Mouse (Mus musculus): ENCODE measurements around the gene Rnf7. TPM values are rescaled to one million over a fixed set of nuclear protein-coding genes. Genes with fewer than 3 reads are reported as not detected.
A peak's percentile ranks its signal among the peaks of the same experiment; 100 is the strongest.

The Rnf7 gene
- polyA plus RNA-seq, 1 experiment from 2014 or later = 275 TPM

DNA sequence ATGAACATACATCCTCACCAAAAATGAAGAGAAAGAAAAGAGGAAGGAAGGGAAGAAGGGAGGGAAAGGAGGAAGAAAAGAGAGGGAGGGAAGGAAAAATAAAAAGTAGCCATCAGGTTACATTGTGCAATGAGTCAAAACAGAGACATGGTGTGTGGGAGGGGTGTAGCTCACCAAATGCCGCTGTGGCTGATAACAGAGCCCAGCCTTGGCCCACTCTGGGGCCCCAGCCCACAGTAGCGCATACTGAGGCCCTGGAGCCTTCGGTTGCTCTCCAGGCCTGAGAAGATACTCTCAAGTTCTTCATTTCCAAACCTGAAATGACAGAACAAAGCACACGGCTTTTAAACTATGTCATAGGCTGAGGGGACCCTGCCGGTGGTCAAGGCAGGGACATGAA is 35.8 kb upstream of the Rnf7 start:
- no peaks in the 10 kb centered on the region for H3K36me3 ChIP-seq (ENCODE audit: control insufficient read depth, insufficient read depth, low read length)
- WGBS = 86% methylated on average over 5 of the region's 5 CpGs
- no peaks in the 10 kb centered on the region for H3K27me3 ChIP-seq (ENCODE audit: control insufficient read depth, insufficient read depth, low read length)
- no peak overlapping the region for H3K4me2 ChIP-seq (ENCODE audit: low read depth, severe bottlenecking)
- H3K4me3 ChIP-seq (ENCODE audit: low read depth, low read length) = no peak overlapping the region
- DNase-seq (ENCODE audit: low spot score) (no peak), ATAC-seq (ENCODE audit: insufficient number of reproducible peaks, low FRiP score, low TSS enrichment, low read depth) (no peak)
- 0 out of 2 replicates have a peak, but pooled peaks cover 2% of the 10 kb centered on the region for H3K4me1 ChIP-seq (ENCODE audit: control insufficient read depth, insufficient read depth, low read length)
- no peak overlapping the region for H3K9ac ChIP-seq (ENCODE audit: low read length)
- no peaks in the 10 kb centered on the region for H3K9me3 ChIP-seq (ENCODE audit: control insufficient read depth, low read length)
- H3K27ac ChIP-seq (replicated peaks; ENCODE audit: low read depth, low read length) = no peak overlapping the region

DNA sequence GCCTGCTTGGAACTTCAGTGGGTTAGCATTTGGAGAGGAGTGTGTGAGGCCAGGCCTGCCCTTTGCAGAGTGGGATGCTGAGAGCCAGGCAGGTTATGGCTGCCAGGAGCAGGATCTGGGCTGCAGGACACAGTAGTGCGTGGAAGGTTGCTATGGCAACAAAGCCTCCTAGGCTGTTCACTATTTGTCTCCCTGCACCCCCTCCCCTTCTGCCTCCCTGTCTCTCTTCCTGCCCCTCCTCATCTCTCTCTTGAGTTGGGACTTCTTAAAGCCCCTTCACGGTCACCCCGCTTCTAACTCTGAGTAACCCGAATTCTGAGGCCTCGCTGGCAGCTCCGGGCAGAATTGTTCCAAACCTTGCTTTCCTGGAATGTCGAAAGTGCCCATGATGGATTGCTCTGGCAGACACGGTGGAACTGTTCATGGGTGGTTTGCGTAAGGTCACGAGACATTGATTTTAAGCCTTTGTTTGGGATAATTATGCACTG is 27.6 kb upstream of the Rnf7 start:
- H3K4me2 ChIP-seq (ENCODE audit: low read depth, severe bottlenecking) = peak overlapping the region; percentile 12; the same call in 1 of the 2 replicates
- H3K27ac ChIP-seq (replicated peaks; ENCODE audit: low read depth, low read length) = 0 out of 2 replicates have a peak overlapping the region, but pooled peaks have one; percentile 43

DNA sequence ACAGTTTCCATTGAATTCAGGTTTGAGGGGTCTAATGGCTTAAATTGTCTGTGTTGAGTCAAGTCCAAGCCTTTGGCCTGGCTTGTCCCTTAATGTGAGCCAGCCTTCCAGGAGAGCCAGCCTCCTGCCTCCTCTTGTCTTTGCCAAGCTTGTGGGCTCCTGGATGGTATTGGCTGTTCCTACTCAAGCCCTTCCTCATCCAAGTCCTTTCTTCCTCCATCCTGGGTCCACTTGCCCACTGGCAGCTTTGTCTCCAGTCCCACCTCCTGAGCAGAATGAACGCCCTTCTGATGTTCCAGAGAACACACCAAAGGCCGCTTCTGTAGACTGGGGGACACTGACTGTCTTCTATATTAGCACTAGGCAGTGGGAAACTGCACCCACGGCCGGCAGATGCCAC is 26.7 kb upstream of the Rnf7 start:
- H3K4me2 ChIP-seq (ENCODE audit: low read depth, severe bottlenecking) = no peak overlapping the region
- no peaks in the 10 kb centered on the region for H3K9me3 ChIP-seq (ENCODE audit: control insufficient read depth, low read length)
- H3K27me3 ChIP-seq (ENCODE audit: control insufficient read depth, insufficient read depth, low read length) = no peaks in the 10 kb centered on the region
- H3K9ac ChIP-seq (ENCODE audit: low read length) = no peak overlapping the region
- H3K4me1 ChIP-seq (ENCODE audit: control insufficient read depth, insufficient read depth, low read length) = peaks cover 14% of the 10 kb centered on the region
- no peak for ATAC-seq (ENCODE audit: insufficient number of reproducible peaks, low FRiP score, low TSS enrichment, low read depth)
- 91% methylated on average over 4 of the region's 4 CpGs for WGBS
- H3K27ac ChIP-seq (replicated peaks; ENCODE audit: low read depth, low read length) = no peak overlapping the region
- no peak for DNase-seq (ENCODE audit: low spot score)
- no peaks in the 10 kb centered on the region for H3K36me3 ChIP-seq (ENCODE audit: control insufficient read depth, insufficient read depth, low read length)
- H3K4me3 ChIP-seq (ENCODE audit: low read depth, low read length) = no peak overlapping the region

More for the DNA sequence above, 27.6 kb upstream of the Rnf7 start:
- WGBS = 29% methylated on average over 10 of the region's 10 CpGs
- Histone ChIP-seq H3K36me3 (ENCODE audit: control insufficient read depth, insufficient read depth, low read length) (no peaks in the 10 kb centered on the region), H3K4me3 (ENCODE audit: low read depth, low read length) (no peak overlapping the region), H3K9me3 (ENCODE audit: control insufficient read depth, low read length) (no peaks in the 10 kb centered on the region), H3K4me1 (ENCODE audit: control insufficient read depth, insufficient read depth, low read length) (peaks cover 14% of the 10 kb centered on the region), H3K27me3 (ENCODE audit: control insufficient read depth, insufficient read depth, low read length) (no peaks in the 10 kb centered on the region), H3K9ac (ENCODE audit: low read length) (peak overlapping the region; percentile 30; the same call in 1 of the 2 replicates)
- DNase-seq (ENCODE audit: low spot score) (peak; percentile 69), ATAC-seq (ENCODE audit: insufficient number of reproducible peaks, low FRiP score, low TSS enrichment, low read depth) (peak; percentile 74; the same call in 1 of the 2 replicates)

DNA sequence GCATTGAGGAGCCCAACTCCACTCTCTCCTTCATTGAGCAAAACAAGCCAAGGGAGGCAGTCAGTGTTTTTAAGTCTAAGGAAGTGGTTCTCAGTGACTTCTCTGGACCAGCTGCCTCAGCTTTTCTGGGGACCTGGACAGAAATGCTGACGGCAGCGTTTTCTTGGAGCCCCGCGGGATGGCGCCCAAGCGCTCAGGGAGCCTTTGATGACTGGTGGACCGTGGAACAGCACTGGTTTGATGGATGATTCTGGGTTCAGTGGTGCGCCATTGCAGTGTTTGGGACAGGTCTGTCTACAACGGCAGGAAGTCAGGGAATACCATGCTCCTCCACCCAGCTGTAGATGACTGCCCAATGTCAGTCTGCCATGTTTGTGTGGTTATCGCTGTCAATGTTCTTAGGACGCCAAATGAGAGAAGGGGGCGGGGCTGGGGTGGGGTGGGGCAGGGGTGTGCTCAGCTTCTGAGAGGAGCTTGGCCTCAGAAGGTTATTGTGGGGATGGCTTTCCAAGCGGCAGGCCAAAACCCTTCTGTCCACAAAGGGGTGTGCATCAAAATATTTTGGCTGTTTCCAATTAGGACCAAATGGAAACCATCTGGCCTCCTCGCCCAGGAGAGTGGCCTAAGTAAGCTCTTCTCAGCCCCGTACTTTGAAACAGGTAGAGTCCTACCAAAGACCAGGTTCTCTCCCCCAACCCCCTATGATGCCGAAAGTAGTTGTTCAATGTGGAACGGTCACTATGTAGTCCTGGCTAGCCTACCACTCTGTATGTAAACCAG is 25.8 kb upstream of the Rnf7 start:
- Histone ChIP-seq H3K9ac (ENCODE audit: low read length) (no peak overlapping the region), H3K4me3 (ENCODE audit: low read depth, low read length) (no peak overlapping the region), H3K36me3 (ENCODE audit: control insufficient read depth, insufficient read depth, low read length) (no peaks in the 10 kb centered on the region), H3K27me3 (ENCODE audit: control insufficient read depth, insufficient read depth, low read length) (no peaks in the 10 kb centered on the region), H3K4me2 (ENCODE audit: low read depth, severe bottlenecking) (no peak overlapping the region), H3K4me1 (ENCODE audit: control insufficient read depth, insufficient read depth, low read length) (peaks cover 14% of the 10 kb centered on the region), H3K9me3 (ENCODE audit: control insufficient read depth, low read length) (no peaks in the 10 kb centered on the region), H3K27ac (replicated peaks; ENCODE audit: low read depth, low read length) (no peak overlapping the region)
- ATAC-seq (ENCODE audit: insufficient number of reproducible peaks, low FRiP score, low TSS enrichment, low read depth) = no peak
- WGBS = 49% methylated on average over 17 of the region's 17 CpGs
- peak; percentile 63 for DNase-seq (ENCODE audit: low spot score)

DNA sequence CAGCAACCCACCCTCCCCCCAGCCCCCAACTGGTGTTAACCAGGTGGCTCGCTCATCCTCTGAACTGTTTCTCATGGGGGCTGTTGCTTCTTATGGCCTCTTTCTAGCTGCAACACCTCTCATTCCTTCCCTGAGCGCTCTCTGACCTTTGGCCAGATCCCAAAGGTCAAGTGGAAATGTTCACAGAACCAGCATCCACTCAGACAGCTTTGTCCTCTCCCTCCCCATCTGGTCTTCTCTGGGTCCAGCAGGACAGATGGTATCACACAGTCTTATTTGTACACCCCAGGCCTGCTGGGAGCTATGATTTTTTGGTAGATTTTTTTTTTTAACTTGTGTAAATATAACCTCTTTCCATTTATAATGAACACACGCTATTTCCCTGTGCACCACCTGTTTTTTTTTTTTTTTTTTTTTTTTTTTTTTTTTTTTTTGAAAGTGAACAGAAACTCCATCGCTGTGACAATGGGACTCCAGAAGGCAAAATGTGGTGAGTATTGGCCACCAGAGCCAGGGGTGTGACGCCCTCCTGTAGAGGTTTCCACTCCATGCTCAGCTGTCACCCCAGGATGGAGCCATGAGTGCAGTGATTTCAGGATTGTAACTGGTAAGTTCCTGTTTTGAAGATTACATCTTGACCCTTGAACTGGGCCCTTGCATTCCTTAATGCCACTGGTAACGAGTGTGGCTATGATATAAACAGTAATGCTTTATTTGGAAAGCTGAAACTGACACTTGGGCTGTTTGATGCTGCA is 24.6 kb upstream of the Rnf7 start:
- Histone ChIP-seq H3K4me3 (ENCODE audit: low read depth, low read length) (no peak overlapping the region), H3K9me3 (ENCODE audit: control insufficient read depth, low read length) (no peaks in the 10 kb centered on the region), H3K9ac (ENCODE audit: low read length) (no peak overlapping the region), H3K4me2 (ENCODE audit: low read depth, severe bottlenecking) (no peak overlapping the region), H3K4me1 (ENCODE audit: control insufficient read depth, insufficient read depth, low read length) (peaks cover 14% of the 10 kb centered on the region), H3K27me3 (ENCODE audit: control insufficient read depth, insufficient read depth, low read length) (no peaks in the 10 kb centered on the region), H3K36me3 (ENCODE audit: control insufficient read depth, insufficient read depth, low read length) (no peaks in the 10 kb centered on the region), H3K27ac (replicated peaks; ENCODE audit: low read depth, low read length) (no peak overlapping the region)
- ATAC-seq (ENCODE audit: insufficient number of reproducible peaks, low FRiP score, low TSS enrichment, low read depth) (no peak), DNase-seq (ENCODE audit: low spot score) (no peak)
- whole genome bisulfite sequencing = 81% methylated on average over 6 of the region's 6 CpGs

DNA sequence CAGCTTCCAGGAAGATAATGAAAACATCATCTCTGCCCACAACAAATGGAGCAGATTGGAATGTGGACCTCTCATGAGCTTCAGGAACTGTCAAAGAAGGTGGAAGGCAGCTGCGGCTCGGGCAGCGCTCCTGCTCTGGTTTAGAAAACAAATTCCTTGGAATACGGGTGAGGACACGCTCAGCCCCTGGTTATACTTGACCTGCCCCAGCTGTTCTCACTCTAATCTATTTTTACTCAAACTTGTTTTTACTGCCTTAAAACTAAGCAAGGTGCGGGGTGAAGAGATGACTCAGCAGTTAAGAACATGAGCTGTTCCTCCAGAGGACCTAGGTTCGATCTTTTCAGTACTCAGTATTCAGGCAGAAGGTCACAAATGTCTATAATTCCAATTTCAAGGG is 22.7 kb upstream of the Rnf7 start:
- ATAC-seq (ENCODE audit: insufficient number of reproducible peaks, low FRiP score, low TSS enrichment, low read depth) (no peak), DNase-seq (ENCODE audit: low spot score) (no peak)
- WGBS = 80% methylated on average over 7 of the region's 7 CpGs
- Histone ChIP-seq H3K4me3 (ENCODE audit: low read depth, low read length) (no peak overlapping the region), H3K27ac (replicated peaks; ENCODE audit: low read depth, low read length) (no peak overlapping the region), H3K4me1 (ENCODE audit: control insufficient read depth, insufficient read depth, low read length) (peaks cover 13% of the 10 kb centered on the region), H3K27me3 (ENCODE audit: control insufficient read depth, insufficient read depth, low read length) (no peaks in the 10 kb centered on the region), H3K4me2 (ENCODE audit: low read depth, severe bottlenecking) (no peak overlapping the region), H3K36me3 (ENCODE audit: control insufficient read depth, insufficient read depth, low read length) (no peaks in the 10 kb centered on the region), H3K9ac (ENCODE audit: low read length) (no peak overlapping the region), H3K9me3 (ENCODE audit: control insufficient read depth, low read length) (no peaks in the 10 kb centered on the region)

DNA sequence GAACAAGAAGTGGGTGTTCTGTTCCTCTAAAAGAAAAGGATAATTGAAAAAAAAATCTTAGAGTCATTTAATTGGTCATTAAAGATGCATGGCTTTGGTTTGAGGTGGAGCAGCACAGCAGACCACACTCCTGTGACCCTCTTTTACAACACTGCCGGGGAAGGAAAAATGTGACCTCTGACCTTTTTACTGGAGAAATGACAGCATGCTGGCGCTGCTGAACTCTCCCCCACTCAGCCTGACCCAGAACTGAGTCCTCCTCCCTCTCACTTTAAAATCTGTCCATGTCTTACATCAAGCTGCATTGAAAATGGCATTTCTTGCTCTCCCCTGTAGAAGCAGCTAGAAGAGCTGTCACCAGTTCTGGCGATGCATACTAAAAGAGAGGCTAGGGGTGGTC is 14.7 kb upstream of the Rnf7 start:
- Histone ChIP-seq H3K4me3 (ENCODE audit: low read depth, low read length) (no peak overlapping the region), H3K27ac (replicated peaks; ENCODE audit: low read depth, low read length) (peak overlapping the region; percentile 50), H3K9ac (ENCODE audit: low read length) (no peak overlapping the region), H3K4me1 (ENCODE audit: control insufficient read depth, insufficient read depth, low read length) (peaks cover 12% of the 10 kb centered on the region), H3K4me2 (ENCODE audit: low read depth, severe bottlenecking) (peak overlapping the region; percentile 3; the same call in 1 of the 2 replicates), H3K36me3 (ENCODE audit: control insufficient read depth, insufficient read depth, low read length) (no peaks in the 10 kb centered on the region), H3K27me3 (ENCODE audit: control insufficient read depth, insufficient read depth, low read length) (no peaks in the 10 kb centered on the region), H3K9me3 (ENCODE audit: control insufficient read depth, low read length) (no peaks in the 10 kb centered on the region)
- WGBS = 4% methylated on average over 3 of the region's 3 CpGs
- ATAC-seq (ENCODE audit: insufficient number of reproducible peaks, low FRiP score, low TSS enrichment, low read depth) (peak; percentile 86), DNase-seq (ENCODE audit: low spot score) (peak; percentile 58)

DNA sequence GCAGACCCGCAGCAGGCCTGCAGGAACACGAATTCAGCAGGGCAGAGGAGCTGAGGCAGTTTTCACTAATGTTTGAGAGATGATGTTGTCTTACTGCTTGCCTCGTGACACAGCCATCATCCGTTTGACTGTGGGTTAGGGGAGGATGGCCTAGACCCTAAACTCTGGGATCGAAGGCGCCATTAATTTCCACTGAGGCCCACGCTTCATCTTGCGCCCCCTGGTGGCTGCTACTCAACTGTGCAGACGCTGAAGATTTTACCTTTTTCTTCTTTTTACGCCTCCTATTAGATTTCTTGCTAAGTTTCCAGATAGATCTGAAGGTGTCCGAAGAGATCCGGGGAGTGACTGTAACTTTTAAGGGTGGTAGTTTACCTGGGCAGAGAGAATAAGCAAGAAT is 13.3 kb upstream of the Rnf7 start:
- no peaks in the 10 kb centered on the region for H3K27me3 ChIP-seq (ENCODE audit: control insufficient read depth, insufficient read depth, low read length)
- H3K4me2 ChIP-seq (ENCODE audit: low read depth, severe bottlenecking) = no peak overlapping the region
- H3K4me3 ChIP-seq (ENCODE audit: low read depth, low read length) = no peak overlapping the region
- 43% methylated on average over 12 of the region's 12 CpGs for WGBS
- DNase-seq (ENCODE audit: low spot score) = peak; percentile 65
- no peak overlapping the region for H3K9ac ChIP-seq (ENCODE audit: low read length)
- no peaks in the 10 kb centered on the region for H3K9me3 ChIP-seq (ENCODE audit: control insufficient read depth, low read length)
- H3K27ac ChIP-seq (replicated peaks; ENCODE audit: low read depth, low read length) = no peak overlapping the region
- ATAC-seq (ENCODE audit: insufficient number of reproducible peaks, low FRiP score, low TSS enrichment, low read depth) = no peak
- no peaks in the 10 kb centered on the region for H3K36me3 ChIP-seq (ENCODE audit: control insufficient read depth, insufficient read depth, low read length)
- peaks cover 12% of the 10 kb centered on the region for H3K4me1 ChIP-seq (ENCODE audit: control insufficient read depth, insufficient read depth, low read length)

Data from limb, embryonic 11.5 days (tissue).